ENCODE assay signal across 22 mouse cellular contexts in the genomic region with DNA sequence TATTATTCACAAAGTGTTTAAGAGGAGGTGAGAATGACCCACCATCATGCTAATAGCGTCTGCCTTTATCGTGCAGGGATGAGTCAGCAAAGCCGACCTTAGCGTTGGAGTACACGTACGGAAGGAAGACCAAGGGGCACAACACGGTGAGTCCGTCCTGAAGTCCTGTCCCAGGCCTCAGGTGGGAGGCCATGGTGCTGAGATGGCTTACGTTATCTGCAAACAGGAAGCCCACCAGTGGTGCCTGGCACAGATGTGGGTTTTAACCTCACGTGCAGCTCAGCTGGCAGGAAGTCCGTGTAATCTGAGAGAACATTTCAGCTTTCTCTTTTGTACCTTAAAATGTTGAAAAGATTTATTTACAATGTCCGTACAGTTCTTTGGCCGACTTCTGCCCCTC. TPM values are rescaled to one million over a fixed set of nuclear protein-coding genes. Genes with fewer than 3 reads are reported as not detected.
DNase-seq lines count a peak whose midpoint lies in the region; ATAC-seq and TF ChIP-seq lines count a peak whose summit lies in the region.
"Had no signal": no experiment of that assay in that cellular context is flagged by ENCODE, and none has a peak within 500 bp of the region (broad histone marks: within the 10 kb centered on the region; RNA-seq: fewer than 3 reads in every experiment).

No protein-coding gene starts in this region.

- H3K4me3 ChIP-seq in midbrain, postnatal 0 days (ENCODE audit: low read depth, low read length) = no peak overlapping the region
- H3K4me3 ChIP-seq: hindbrain, embryonic 15.5 days; limb, embryonic 12.5 days; midbrain, embryonic 13.5 days; stomach, embryonic 15.5 days had no signal

- TF ChIP-seq CTCF in midbrain, postnatal 0 days (IDR thresholded peaks at IDR 0.05) = no peak

- no peak overlapping the region for H3K9ac ChIP-seq in midbrain, postnatal 0 days (replicated peaks; ENCODE audit: low read length, poor library complexity, severe bottlenecking)
- H3K9ac ChIP-seq: hindbrain, embryonic 15.5 days; limb, embryonic 12.5 days; midbrain, embryonic 13.5 days; stomach, embryonic 15.5 days had no signal

- no peaks in the 10 kb centered on the region for H3K27me3 ChIP-seq in midbrain, postnatal 0 days (ENCODE audit: insufficient read depth, low read length)
- H3K27me3 ChIP-seq: hindbrain, embryonic 15.5 days; limb, embryonic 12.5 days; midbrain, embryonic 13.5 days; Patski; stomach, embryonic 15.5 days had no signal

- 0 out of 2 replicates have a peak, but pooled peaks cover 10% of the 10 kb centered on the region for H3K36me3 ChIP-seq in midbrain, postnatal 0 days (ENCODE audit: insufficient read depth, low read length)
- H3K36me3 ChIP-seq: limb, embryonic 12.5 days; midbrain, embryonic 13.5 days; stomach, embryonic 15.5 days had no signal

- H3K9me3 ChIP-seq in midbrain, postnatal 0 days (ENCODE audit: low read length) = no peaks in the 10 kb centered on the region
- H3K9me3 ChIP-seq: hindbrain, embryonic 15.5 days; limb, embryonic 12.5 days; midbrain, embryonic 13.5 days; stomach, embryonic 15.5 days had no signal

- no peaks in the 10 kb centered on the region for H3K4me1 ChIP-seq in midbrain, postnatal 0 days (ENCODE audit: insufficient read depth, low read length)
- H3K4me1 ChIP-seq: hindbrain, embryonic 15.5 days; stomach, embryonic 15.5 days had no signal

- WGBS in midbrain, postnatal 0 days = 86% methylated on average over 13 of the region's 13 CpGs

- DNase-seq in spleen, adult 12 weeks (ENCODE audit: low spot score) = peak; percentile 4
- DNase-seq in spleen, postnatal 4 days (ENCODE audit: low spot score in 2 of 2) = no peak
- DNase-seq in induced T-regulatory cell, adult 2 months (ENCODE audit: low read depth) = peak; percentile 59
- DNase-seq in spleen, postnatal 36 days (ENCODE audit: low spot score in 2 of 2) = peak; percentile 30 to 49
- DNase-seq in cerebellum, adult 11-12 months = no peak
- no peak for DNase-seq in left cerebral cortex, adult 9 months (ENCODE audit: low spot score in 2 of 2)
- no peak for DNase-seq in cerebellum, adult 9-10 months
- no peak for DNase-seq in midbrain, postnatal 0 days (ENCODE audit: low spot score)
- DNase-seq: adrenal gland, postnatal 14 days; cerebellum, postnatal 36 days; gastrocnemius, postnatal 14 days had no signal

- no peak overlapping the region for H3K4me2 ChIP-seq in midbrain, postnatal 0 days (ENCODE audit: low read depth, low read length, poor library complexity, severe bottlenecking)
- H3K4me2 ChIP-seq: hindbrain, embryonic 15.5 days; limb, embryonic 12.5 days; midbrain, embryonic 13.5 days; stomach, embryonic 15.5 days had no signal

- ATAC-seq in midbrain, postnatal 0 days (ENCODE audit: low FRiP score) = no peak
- ATAC-seq: forebrain, embryonic 16.5 days; lung, postnatal 0 days; midbrain, embryonic 13.5 days; Patski had no signal

- H3K27ac ChIP-seq in midbrain, postnatal 0 days (ENCODE audit: low read depth, low read length) = no peak overlapping the region
- H3K27ac ChIP-seq: hindbrain, embryonic 15.5 days; limb, embryonic 12.5 days; midbrain, embryonic 13.5 days; stomach, embryonic 15.5 days had no signal

RNA-seq across cellular contexts. Expression of a gene that starts 7.1 kb away (rescaled TPM):
- 18.3 and 19.6 TPM in 2 replicates for total RNA-seq in midbrain, postnatal 0 days (2014; rRNA removed)
- polyA plus RNA-seq in midbrain, postnatal 0 days (2015; fragmentation: Nextera tagmentation; extraction: Ambion mirVana) = 36.1 and 37.7 TPM in 2 replicates

RNA-seq across cellular contexts. Expression of a gene that starts 42.7 kb away (rescaled TPM):
- not detected in 2 replicates for total RNA-seq in midbrain, postnatal 0 days (2014; rRNA removed)
- polyA plus RNA-seq in midbrain, postnatal 0 days (2015; fragmentation: Nextera tagmentation; extraction: Ambion mirVana) = 0.06 TPM in 1 of 2 replicates, not detected in the other
- total RNA-seq: gastrocnemius, postnatal 14 days; layer of hippocampus, postnatal 10 days had no signal
- polyA plus RNA-seq: C2C12; forebrain, embryonic 16.5 days; heart, embryonic 14.5 days; lung, postnatal 0 days; neural tube, embryonic 14.5 days had no signal

RNA-seq across cellular contexts. Expression of a gene that starts 49.4 kb away (rescaled TPM):
- 2.9 and 3.0 TPM in 2 replicates for total RNA-seq in midbrain, postnatal 0 days (2014; rRNA removed)
- polyA plus RNA-seq in midbrain, postnatal 0 days (2015; fragmentation: Nextera tagmentation; extraction: Ambion mirVana) = 1.2 and 1.3 TPM in 2 replicates
- total RNA-seq: gastrocnemius, postnatal 14 days; layer of hippocampus, postnatal 10 days had no signal
- polyA plus RNA-seq: C2C12, Patski had no signal

Comparison
In these comparisons a context has a peak if more than half of its experiments do, and no peak if none do; other contexts are left out.
1. DNase-seq: peak in spleen, adult 12 weeks (single experiment), induced T-regulatory cell, adult 2 months (single experiment) and spleen, postnatal 36 days (2 of 2); none in spleen, postnatal 4 days (0 of 2), cerebellum, adult 11-12 months (single experiment), left cerebral cortex, adult 9 months (0 of 2), cerebellum, adult 9-10 months (single experiment) and midbrain, postnatal 0 days (single experiment).